Mouse (Mus musculus): ENCODE measurements at regions not wholly inside any gene's neighbourhood (a gene's known extent, or its start where the extent isn't known, plus 50 kb on each side); places are given as distances from the start of the nearest gene placed in this dataset.

GRCm38 (mm10) chr8:103272305-103273079, 487.1 kb upstream of the Cdh11 start:
- no peak for DNase-seq

GRCm38 (mm10) chr8:103273476-103273875, 488.0 kb upstream of the Cdh11 start:
- no peak for DNase-seq

- no peak for DNase-seq
These were observed 496.4 kb upstream of the Cdh11 start for GRCm38 (mm10) chr8:103281801-103282200.

- no peak for DNase-seq
These were observed 503.1 kb upstream of the Cdh11 start for GRCm38 (mm10) chr8:103288561-103288974.

GRCm38 (mm10) chr8:103292896-103293295, 507.5 kb upstream of the Cdh11 start:
- DNase-seq: no peak

GRCm38 (mm10) chr8:103306476-103307183, 521.2 kb upstream of the Cdh11 start:
- no peak for DNase-seq

- DNase-seq: no peak
These were observed 528.1 kb upstream of the Cdh11 start for GRCm38 (mm10) chr8:103313576-103313975.

GRCm38 (mm10) chr8:103314279-103315022, 529.0 kb upstream of the Cdh11 start:
- no peak for DNase-seq

- no peak for DNase-seq
These were observed 530.3 kb upstream of the Cdh11 start for GRCm38 (mm10) chr8:103315742-103316141.

- DNase-seq: no peak
These were observed 531.2 kb upstream of the Cdh11 start for GRCm38 (mm10) chr8:103316691-103317091.

- DNase-seq: no peak
These were observed 531.8 kb upstream of the Cdh11 start for GRCm38 (mm10) chr8:103317149-103317725.

- DNase-seq: no peak
These were observed 538.7 kb upstream of the Cdh11 start for GRCm38 (mm10) chr8:103324016-103324665.

- DNase-seq: no peak
These were observed 546.0 kb upstream of the Cdh11 start for GRCm38 (mm10) chr8:103331415-103331814.

- DNase-seq: no peak
These were observed 551.9 kb upstream of the Cdh11 start for GRCm38 (mm10) chr8:103337314-103337713.

- DNase-seq: no peak
These were observed 553.6 kb upstream of the Cdh11 start for GRCm38 (mm10) chr8:103339042-103339441.

GRCm38 (mm10) chr8:103339951-103340350, 554.5 kb upstream of the Cdh11 start:
- no peak for DNase-seq

GRCm38 (mm10) chr8:103343891-103344290, 558.4 kb upstream of the Cdh11 start:
- DNase-seq: no peak

GRCm38 (mm10) chr8:103344871-103345270, 559.4 kb upstream of the Cdh11 start:
- DNase-seq: no peak

- DNase-seq: no peak
These were observed 561.9 kb upstream of the Cdh11 start for GRCm38 (mm10) chr8:103347158-103347871.

GRCm38 (mm10) chr8:103361713-103362112, 576.3 kb upstream of the Cdh11 start:
- DNase-seq: no peak

GRCm38 (mm10) chr8:103370394-103370793, 585.0 kb upstream of the Cdh11 start:
- DNase-seq: no peak

GRCm38 (mm10) chr8:103373007-103373406, 587.6 kb upstream of the Cdh11 start:
- DNase-seq: no peak
